Mouse (Mus musculus) layer of hippocampus, adult 2 months (tissue): Measurements from ENCODE around the gene Gm28047. TPM values are rescaled to one million over a fixed set of nuclear protein-coding genes. Genes with fewer than 3 reads are reported as not detected.

ENCODE experiments used
- DNase-seq, 2 experiments: peaks; one replicate each; pipeline ENCODE4 v3.0.0; 2022; ENCODE audit warnings: low spot score in 2 of 2
- H3K27ac ChIP-seq: fragments of 200-600 bp; 2 replicates; pipeline ENCODE4 v1.8.1; 2022
- H3K4me3 ChIP-seq: fragments of 200-600 bp; 2 replicates; pipeline ENCODE4 v1.8.1; 2022; ENCODE audit warnings: mild to moderate bottlenecking
- CTCF ChIP-seq: fragments of 200-600 bp; conservative IDR thresholded peaks from 2 replicates; pipeline ENCODE4 v1.8.1; 2022; ENCODE audit warnings: antibody characterized with exemption, mild to moderate bottlenecking, moderate library complexity
- total RNA-seq, 2 experiments: library from RNA; stranded (reverse); gene quantifications; 2 replicates each; pipeline ENCODE4 v1.2.3; 2021

The Gm28047 gene
- total RNA-seq, 2 experiments from 2014 or later, result not detected

DNA sequence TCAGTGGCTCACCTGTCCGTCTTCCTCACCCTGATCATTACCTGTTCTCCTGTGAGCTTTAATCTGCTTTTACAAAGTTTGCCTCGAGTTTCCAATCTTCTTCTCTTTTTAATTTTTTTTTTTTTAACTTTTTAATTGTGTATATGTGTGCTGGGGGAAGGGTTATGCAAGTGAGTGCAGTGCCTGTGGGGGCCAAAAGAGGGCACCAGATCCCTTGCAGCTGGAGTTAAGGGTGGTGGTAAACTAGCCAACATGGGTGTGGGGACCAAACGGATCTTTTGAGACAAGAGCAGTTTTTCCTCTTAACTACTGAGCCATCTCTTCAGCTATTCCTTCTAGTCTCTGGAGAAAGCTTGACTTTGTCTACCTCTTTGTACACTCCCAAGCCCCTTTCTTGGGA is 96.9 kb downstream of the Gm28047 start:
- Histone ChIP-seq H3K27ac (no peak overlapping the region), H3K4me3 (no peak overlapping the region)
- TF ChIP-seq CTCF, result peak; percentile 75
- DNase-seq, result no peak

GRCm38 (mm10) chr15:102526111-102527002 is 98.5 kb downstream of the Gm28047 start:
- H3K27ac ChIP-seq, result peak overlapping the region; percentile 32
- TF ChIP-seq CTCF, result no peak
- DNase-seq, result no peak
- no peak overlapping the region for H3K4me3 ChIP-seq

- no peak within 1 kb of the TSS for H3K4me3 ChIP-seq
- DNase-seq, result peak; percentile 77 to 83
- H3K27ac ChIP-seq, result peak within 1 kb of the TSS; percentile 67
- peak; percentile 97 for TF ChIP-seq CTCF
Observed at GRCm38 (mm10) chr15:102524892-102525485, 99.9 kb downstream of the Gm28047 start, which contains the start of gene Npff. Gene Npff (minus strand): TSS chr15:102524942.

DNA sequence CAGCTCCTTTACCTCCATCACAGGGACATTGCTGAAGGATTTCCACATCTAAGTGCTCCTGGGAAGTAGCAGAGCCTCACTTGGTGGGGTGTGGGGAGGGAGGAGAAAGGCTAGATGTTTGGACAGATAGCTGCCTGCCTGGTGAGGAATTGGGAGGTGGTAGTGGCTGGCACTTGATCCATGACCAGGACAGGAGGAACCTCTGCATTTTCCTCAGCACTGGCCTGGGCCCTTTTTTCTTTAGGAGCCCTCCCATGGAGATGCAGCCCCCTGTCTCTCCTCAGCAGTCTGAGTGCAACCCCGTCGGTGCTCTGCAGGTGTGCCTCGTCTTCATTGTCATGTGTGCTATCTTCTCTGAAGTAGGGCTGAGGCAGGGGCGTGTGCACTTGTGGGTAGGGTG is 103.4 kb downstream of the Gm28047 start:
- no peak for TF ChIP-seq CTCF
- no peak overlapping the region for H3K4me3 ChIP-seq
- H3K27ac ChIP-seq, result no peak overlapping the region
- DNase-seq, result no peak

- H3K27ac ChIP-seq, result peak overlapping the region; percentile 99; the same call in 1 of the 2 replicates
- no peak overlapping the region for H3K4me3 ChIP-seq
- TF ChIP-seq CTCF, result no peak
- DNase-seq, result no peak
Observed at GRCm38 (mm10) chr15:102520416-102520815, 104.5 kb downstream of the Gm28047 start.

DNA sequence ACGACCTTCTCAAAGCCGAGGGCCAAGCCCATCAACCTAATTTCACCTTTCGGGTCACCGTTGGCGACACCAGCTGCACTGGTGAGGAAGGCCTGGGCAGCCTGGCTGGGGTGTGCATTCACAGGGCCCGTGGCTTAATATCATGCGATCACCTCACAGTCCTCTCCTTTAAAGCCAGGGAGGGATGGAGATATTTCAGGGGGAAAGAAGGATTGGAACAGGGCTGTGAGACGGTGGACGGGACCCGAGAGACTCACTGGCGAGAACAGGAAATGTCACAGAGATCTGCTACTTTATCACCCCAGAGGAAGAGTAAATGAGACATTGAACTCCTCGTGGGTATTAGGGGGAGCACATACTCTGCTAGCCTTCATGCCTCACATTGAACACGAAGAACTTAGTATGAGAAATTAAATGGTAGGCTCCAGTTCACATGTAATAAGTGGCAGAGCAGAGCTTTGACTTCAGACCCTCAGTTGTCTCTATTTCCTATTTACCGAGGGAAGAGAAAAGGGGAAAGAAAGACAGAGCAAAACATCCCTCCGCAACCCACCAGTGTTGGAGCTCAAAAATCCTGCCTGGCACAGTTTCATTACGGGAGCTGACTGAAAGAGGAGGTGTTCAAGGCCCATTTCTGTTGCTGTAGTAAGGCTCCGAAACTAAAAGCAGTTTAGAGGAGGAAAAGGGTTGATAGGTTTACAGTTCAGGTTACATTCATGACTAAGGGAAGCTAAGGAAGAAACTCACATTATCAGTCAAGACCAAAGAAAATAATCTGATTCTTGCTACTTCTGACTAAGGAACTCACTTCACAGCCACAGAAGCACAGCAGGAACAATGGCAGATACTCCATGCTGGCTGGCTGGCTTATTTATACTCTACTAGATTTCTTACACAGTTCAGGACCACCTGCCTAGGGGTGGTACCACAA is 105.4 kb downstream of the Gm28047 start:
- Histone ChIP-seq H3K4me3 (peak overlapping the region; percentile 91), H3K27ac (peak overlapping the region; percentile 99)
- DNase-seq, result no peak

DNA sequence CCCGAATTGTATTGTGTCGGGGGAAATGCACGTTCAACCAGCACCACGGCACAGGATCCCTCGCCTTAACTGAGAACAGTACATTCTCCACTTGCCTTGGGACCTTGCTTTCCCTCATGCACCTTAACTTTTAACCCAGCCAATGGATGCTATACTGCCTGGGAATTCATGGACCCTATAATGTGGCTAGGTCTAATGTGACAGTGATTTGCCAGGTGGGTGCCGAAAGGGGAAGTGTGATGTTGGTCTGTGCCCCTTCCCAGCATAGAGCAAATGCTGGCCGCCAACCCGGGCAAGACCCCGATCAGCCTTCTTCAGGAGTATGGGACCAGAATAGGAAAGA is 106.0 kb downstream of the Gm28047 start:
- TF ChIP-seq CTCF, result no peak

More for the DNA sequence above, 105.4 kb downstream of the Gm28047 start:
- no peak for TF ChIP-seq CTCF

GRCm38 (mm10) chr15:102517976-102518858 is 106.7 kb downstream of the Gm28047 start, which contains the start of gene Tarbp2:
Gene Tarbp2 (plus strand): TSS chr15:102518192.
- H3K27ac ChIP-seq, result peak within 1 kb of the TSS; percentile 99
- peak within 1 kb of the TSS; percentile 91 for H3K4me3 ChIP-seq
- no peak for TF ChIP-seq CTCF
- peak; percentile 99 to 100 for DNase-seq

More for the DNA sequence above, 106.0 kb downstream of the Gm28047 start:
- no peak for DNase-seq
- peak overlapping the region; percentile 91 for H3K4me3 ChIP-seq
- peak overlapping the region; percentile 99 for H3K27ac ChIP-seq

DNA sequence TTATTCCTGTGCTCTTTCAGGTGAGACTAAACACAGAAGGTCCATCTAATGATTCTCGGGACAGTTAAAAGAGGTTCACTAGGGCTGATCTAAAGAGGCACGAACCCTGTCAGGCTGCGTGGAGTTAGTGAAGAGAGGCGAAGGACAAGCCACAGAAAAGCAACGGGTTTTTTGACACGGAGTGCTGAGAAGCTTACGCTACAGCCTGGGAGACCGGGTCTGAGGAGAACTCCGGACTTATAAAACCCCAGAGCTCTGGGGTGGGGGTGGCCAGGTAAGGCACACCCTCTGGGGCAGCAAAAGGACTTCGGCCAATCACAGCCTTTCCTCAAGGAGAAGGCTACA is 107.3 kb downstream of the Gm28047 start:
- TF ChIP-seq CTCF, result no peak
- Histone ChIP-seq H3K4me3 (peak overlapping the region; percentile 91), H3K27ac (peak overlapping the region; percentile 96)
- no peak for DNase-seq

DNA sequence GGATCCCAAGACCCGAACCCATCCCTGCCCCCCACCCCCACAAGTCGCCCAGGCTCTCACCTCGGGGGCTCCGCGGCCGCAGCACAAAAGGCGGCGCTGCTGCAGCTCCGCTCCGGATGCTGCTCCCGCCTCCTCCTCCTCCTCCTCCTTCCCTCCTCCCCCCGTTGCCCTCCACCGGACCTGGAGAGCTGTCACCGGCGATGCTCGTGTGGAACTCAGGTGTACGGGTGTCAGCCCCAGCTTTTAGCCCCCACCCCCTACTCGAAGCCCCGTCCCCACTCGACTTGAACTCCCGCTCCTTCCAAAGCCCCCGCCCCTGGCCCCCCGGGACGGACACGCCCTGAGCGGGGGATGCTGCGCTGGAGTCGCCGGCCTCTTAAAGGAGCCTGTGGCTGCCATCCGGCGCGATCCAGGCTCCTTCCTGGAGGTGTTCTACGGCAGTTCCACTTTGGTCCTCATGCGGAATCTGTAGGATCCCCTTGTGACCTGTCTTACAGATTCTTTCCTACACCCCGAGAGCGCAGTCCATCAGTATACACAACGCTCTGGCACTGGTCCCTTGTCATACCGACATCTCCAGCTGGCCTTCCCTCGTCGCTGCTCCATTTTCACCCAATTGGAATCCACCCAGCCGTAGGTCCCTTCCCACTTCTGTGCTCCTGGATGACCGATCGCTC is 108.0 kb downstream of the Gm28047 start, which contains the start of gene Map3k12:
Map3k12 (minus strand) TSS at position 337 of the 677 bp plus-strand sequence.
- TF ChIP-seq CTCF, result no peak

DNA sequence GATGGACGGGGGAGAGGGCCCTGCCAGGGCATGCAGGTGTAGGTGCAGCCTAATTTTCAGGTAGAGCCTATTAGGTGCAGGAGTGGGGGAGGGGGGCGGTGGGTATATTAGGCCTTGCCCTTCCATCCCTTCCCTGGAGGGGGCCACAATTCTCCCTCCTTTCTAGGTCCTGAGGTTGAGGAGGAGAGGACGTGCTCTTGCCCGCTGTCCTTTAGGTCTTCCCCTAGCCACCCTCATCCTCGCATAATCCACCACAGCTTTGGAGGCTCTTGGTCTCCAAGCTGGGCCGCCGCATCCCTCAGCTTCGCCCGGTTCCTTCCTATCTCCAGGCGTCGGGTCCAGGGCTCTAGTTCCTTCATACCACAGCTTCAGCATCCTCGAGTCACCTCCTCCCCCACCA is 108.6 kb downstream of the Gm28047 start:
- peak; percentile 28 for TF ChIP-seq CTCF
- Histone ChIP-seq H3K27ac (peak overlapping the region; percentile 96), H3K4me3 (peak overlapping the region; percentile 91)
- DNase-seq, result no peak

More for the DNA sequence above, 108.0 kb downstream of the Gm28047 start, which contains the start of gene Map3k12:
- H3K27ac ChIP-seq, result peak within 1 kb of the TSS; percentile 96
- H3K4me3 ChIP-seq, result peak within 1 kb of the TSS; percentile 91
- peak; percentile 63 to 71 for DNase-seq
